ENCODE assay signal across 7 mouse cellular contexts in genomic region chr15:99316314-99317266, GRCm38 (mm10). TPM values are rescaled to one million over a fixed set of nuclear protein-coding genes. Genes with fewer than 3 reads are reported as not detected.
A peak's percentile ranks its signal among the peaks of the same experiment; 100 is the strongest.
DNase-seq lines count a peak whose midpoint lies in the region; ATAC-seq lines count a peak whose summit lies in the region.

No protein-coding gene starts in this region.

- H3K9me3 ChIP-seq in midbrain, embryonic 11.5 days (ENCODE audit: control insufficient read depth, low read length), result no peaks in the 10 kb centered on the region

- no peak overlapping the region for H3K4me2 ChIP-seq in midbrain, embryonic 11.5 days

- H3K4me1 ChIP-seq in midbrain, embryonic 11.5 days (ENCODE audit: control insufficient read depth, insufficient read depth, low read length), result no peaks in the 10 kb centered on the region

- H3K36me3 ChIP-seq in midbrain, embryonic 11.5 days (ENCODE audit: control insufficient read depth, insufficient read depth, low read length), result peaks cover 26% of the 10 kb centered on the region

- peak overlapping the region; percentile 39 for H3K9ac ChIP-seq in midbrain, embryonic 11.5 days (ENCODE audit: low read length)

- peak; percentile 73 to 88 for DNase-seq in adrenal gland, adult (ENCODE audit: inconsistent age in 2 of 2, low spot score in 1 of 2)
- DNase-seq in gastrocnemius, postnatal 10 days, result peak; percentile 79
- peak; percentile 85 for DNase-seq in induced T-regulatory cell, adult 2 months (ENCODE audit: low read depth)
- DNase-seq in left cerebral cortex, adult 9 months (ENCODE audit: low spot score in 2 of 2), result peak; percentile 35 to 86
- DNase-seq in midbrain, embryonic 11.5 days (ENCODE audit: low spot score, missing footprints), result peak; percentile 93
- peak; percentile 64 for DNase-seq in skeletal muscle tissue, adult 2 months (ENCODE audit: low read depth, low spot score)

- WGBS in midbrain, embryonic 11.5 days, result 78% methylated on average over 16 of the region's 16 CpGs

- H3K27ac ChIP-seq in midbrain, embryonic 11.5 days (ENCODE audit: low read depth, low read length), result peak overlapping the region; percentile 41

- no peak overlapping the region for H3K4me3 ChIP-seq in midbrain, embryonic 11.5 days (ENCODE audit: low read depth, low read length)

- ATAC-seq in common myeloid progenitor, adult 5-6 weeks (replicated peaks; ENCODE audit: low read depth, poor library complexity, severe bottlenecking), result peak; percentile 86
- peak; percentile 68; the same call in 1 of the 2 replicates for ATAC-seq in midbrain, embryonic 11.5 days (ENCODE audit: low FRiP score)

- no peaks in the 10 kb centered on the region for H3K27me3 ChIP-seq in midbrain, embryonic 11.5 days (ENCODE audit: control insufficient read depth, insufficient read depth, low read length)

RNA-seq across cellular contexts. Expression of gene Fam186b, which starts 20.9 kb away (rescaled TPM):
- total RNA-seq in common myeloid progenitor, adult 5-6 weeks (2017), result not detected in 2 replicates
- total RNA-seq in gastrocnemius, postnatal 10 days (2021), result not detected
- 0.19 TPM in 1 of 2 replicates, not detected in the other for polyA plus RNA-seq in midbrain, embryonic 11.5 days (2014; fragmentation: Nextera tagmentation; extraction: Ambion mirVana)

RNA-seq across cellular contexts. Expression of gene Prpf40b, which starts 21.7 kb away (rescaled TPM):
- 4.3 and 13.7 TPM in 2 replicates for total RNA-seq in common myeloid progenitor, adult 5-6 weeks (2017)
- total RNA-seq in gastrocnemius, postnatal 10 days (2021), result 10 to 100 TPM; 23.3 to 28.8 TPM
- polyA plus RNA-seq in midbrain, embryonic 11.5 days (2014; fragmentation: Nextera tagmentation; extraction: Ambion mirVana), result 41.5 and 41.6 TPM in 2 replicates

RNA-seq across cellular contexts. Expression of gene Fmnl3, which starts 53.7 kb away (rescaled TPM):
- total RNA-seq in common myeloid progenitor, adult 5-6 weeks (2017), result 9.2 and 9.6 TPM in 2 replicates
- 10 to 100 TPM; 17.6 to 26.2 TPM for total RNA-seq in gastrocnemius, postnatal 10 days (2021)
- polyA plus RNA-seq in midbrain, embryonic 11.5 days (2014; fragmentation: Nextera tagmentation; extraction: Ambion mirVana), result 8.6 and 8.9 TPM in 2 replicates
